In the genomic region with DNA sequence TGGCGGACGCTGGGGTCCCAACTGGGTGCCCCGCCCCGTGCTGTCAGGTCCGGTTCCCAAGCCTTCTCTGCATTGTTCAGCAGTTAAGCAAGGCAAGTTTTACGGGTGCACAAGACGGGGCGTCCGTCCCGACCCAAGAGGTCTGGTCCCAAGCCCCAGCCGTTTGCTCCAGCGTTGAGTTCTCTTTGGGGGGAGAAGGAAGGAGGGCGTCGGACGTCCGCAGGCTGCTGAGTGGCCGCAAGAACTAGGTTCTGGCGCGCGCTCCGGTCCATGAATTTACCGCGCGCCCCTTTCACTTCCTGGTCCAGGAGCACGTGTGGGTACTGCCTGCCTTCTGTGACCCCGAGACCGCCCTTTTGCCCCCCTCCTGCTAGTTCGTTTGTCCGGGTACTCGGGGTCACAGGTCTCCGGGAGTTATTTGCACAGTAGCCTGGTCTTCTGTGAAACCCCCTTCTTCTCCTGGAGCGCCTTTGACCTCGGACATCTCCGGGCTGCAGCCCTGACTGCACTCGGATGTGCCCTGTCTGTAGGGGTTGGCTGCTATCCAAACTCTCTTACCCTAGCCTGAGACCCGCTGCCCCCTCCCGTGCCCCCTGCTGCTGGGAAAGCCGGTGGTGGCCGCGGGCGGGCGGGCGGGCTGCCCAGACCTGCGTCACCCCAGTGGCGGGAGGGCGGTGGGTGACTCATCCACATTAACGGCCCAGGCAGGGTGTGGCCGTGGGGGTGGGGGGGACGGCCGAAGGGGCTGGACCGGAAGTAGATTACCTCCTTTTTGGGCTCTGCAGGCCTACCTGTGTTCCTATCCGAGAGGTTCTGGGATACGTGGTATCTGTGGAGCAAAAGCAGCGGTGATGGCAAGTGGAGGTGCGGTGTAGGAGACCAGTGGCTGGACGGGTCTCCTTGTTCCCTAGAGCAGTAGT, we compare ENCODE assay signal across 8 mouse cellular contexts. TPM values are rescaled to one million over a fixed set of nuclear protein-coding genes. Genes with fewer than 3 reads are reported as not detected.
DNase-seq lines count a peak whose midpoint lies in the region; ATAC-seq and TF ChIP-seq lines count a peak whose summit lies in the region.

No protein-coding gene starts in this region.

- no peaks in the 10 kb centered on the region for H3K9me3 ChIP-seq in heart, embryonic 11.5 days (replicated peaks; ENCODE audit: control insufficient read depth, low read length)
- no peaks in the 10 kb centered on the region for H3K9me3 ChIP-seq in kidney, embryonic 14.5 days (ENCODE audit: control insufficient read depth, low read length)

- no peak for DNase-seq in left cerebral cortex, adult 2 months (ENCODE audit: extremely low spot score in 1 of 2, low spot score in 2 of 2)
- DNase-seq in left cerebral cortex, adult 8-10 months (ENCODE audit: low spot score in 2 of 2) = no peak
- peak; percentile 52 for DNase-seq in embryo, embryonic 11 days
- DNase-seq in lung, postnatal 25 days (ENCODE audit: low spot score) = peak; percentile 81
- peak; percentile 58 to 64 for DNase-seq in spleen, postnatal 36 days (ENCODE audit: low spot score in 2 of 2)
- DNase-seq in right cerebral cortex, adult 2 months (ENCODE audit: low spot score in 2 of 2) = no peak

- intact Hi-C loops in left cerebral cortex, adult 2 months (cut with DNase I) = no loop called here

- H3K9ac ChIP-seq in heart, embryonic 11.5 days (ENCODE audit: low read depth, low read length) = peak overlapping the region; percentile 85
- H3K9ac ChIP-seq in kidney, embryonic 14.5 days (ENCODE audit: low read depth, low read length) = peak overlapping the region; percentile 71

- TF ChIP-seq CTCF in left cerebral cortex, adult 2 months (IDR thresholded peaks at IDR 0.05) = no peak

- ATAC-seq in heart, embryonic 11.5 days (replicated peaks; ENCODE audit: insufficient number of reproducible peaks, low FRiP score, low TSS enrichment) = peak; percentile 27; the same call in 1 of the 2 replicates
- peak; percentile 29 for ATAC-seq in kidney, embryonic 14.5 days (ENCODE audit: low FRiP score, low TSS enrichment)

- H3K27ac ChIP-seq in left cerebral cortex, adult 2 months = peak overlapping the region; percentile 56; the same call in 1 of the 2 replicates
- H3K27ac ChIP-seq in heart, embryonic 11.5 days (ENCODE audit: low read depth, low read length) = peak overlapping the region; percentile 90
- H3K27ac ChIP-seq in kidney, embryonic 14.5 days (ENCODE audit: low read depth, low read length) = peak overlapping the region; percentile 91

- H3K4me3 ChIP-seq in left cerebral cortex, adult 2 months = peak overlapping the region; percentile 46
- peak overlapping the region; percentile 74 for H3K4me3 ChIP-seq in heart, embryonic 11.5 days (ENCODE audit: low read depth, low read length)
- peak overlapping the region; percentile 69 for H3K4me3 ChIP-seq in kidney, embryonic 14.5 days (ENCODE audit: low read length)

- H3K27me3 ChIP-seq in heart, embryonic 11.5 days (ENCODE audit: control insufficient read depth, insufficient read depth, low read length) = peaks cover 2% of the 10 kb centered on the region; the same call in 1 of the 2 replicates
- no peaks in the 10 kb centered on the region; the same call in 1 of the 2 replicates for H3K27me3 ChIP-seq in kidney, embryonic 14.5 days (ENCODE audit: control insufficient read depth, insufficient read depth, low read length)

- peaks cover 40% of the 10 kb centered on the region for H3K4me1 ChIP-seq in heart, embryonic 11.5 days (ENCODE audit: control insufficient read depth, insufficient read depth, low read length)
- peaks cover 38% of the 10 kb centered on the region for H3K4me1 ChIP-seq in kidney, embryonic 14.5 days (ENCODE audit: control insufficient read depth, insufficient read depth, low read length)

- H3K4me2 ChIP-seq in heart, embryonic 11.5 days = peak overlapping the region; percentile 77
- peak overlapping the region; percentile 78 for H3K4me2 ChIP-seq in kidney, embryonic 14.5 days (replicated peaks; ENCODE audit: low read depth, low read length)

- WGBS in heart, embryonic 11.5 days (ENCODE audit: insufficient replicate concordance) = under 1% methylated on average over 56 of the region's 56 CpGs
- under 1% methylated on average over 54 of the region's 56 CpGs for WGBS in kidney, embryonic 14.5 days

- peaks cover 4% of the 10 kb centered on the region; the same call in 1 of the 2 replicates for H3K36me3 ChIP-seq in heart, embryonic 11.5 days (ENCODE audit: control insufficient read depth, insufficient read depth, low read length)
- peaks cover 38% of the 10 kb centered on the region for H3K36me3 ChIP-seq in kidney, embryonic 14.5 days (ENCODE audit: control insufficient read depth, insufficient read depth, low read length)

RNA-seq across cellular contexts. Expression of a gene that starts 0.9 kb away (rescaled TPM):
- 10 to 100 TPM in 1 of 2 experiments, 1 to 10 TPM in 1; 9.3 to 12.4 TPM for total RNA-seq in left cerebral cortex, adult 2 months (2021)
- 10 to 100 TPM in 3 of 4 experiments, 1 to 10 TPM in 1; 9.6 to 15.4 (median 12.5) TPM for total RNA-seq in left cerebral cortex, adult 8-10 months (2022)
- 248 and 295 TPM in 2 replicates for polyA plus RNA-seq in heart, embryonic 11.5 days (2014; fragmentation: Nextera tagmentation; extraction: Ambion mirVana)
- polyA plus RNA-seq in kidney, embryonic 14.5 days (2014; fragmentation: Nextera tagmentation; extraction: Ambion mirVana) = 81.0 and 139 TPM in 2 replicates

RNA-seq across cellular contexts. Expression of a gene that starts 19.1 kb away (rescaled TPM):
- total RNA-seq in left cerebral cortex, adult 2 months (2021) = 10 to 100 TPM; 12.5 to 12.8 TPM
- total RNA-seq in left cerebral cortex, adult 8-10 months (2022) = 1 to 10 TPM; 5.2 to 9.1 (median 7.9) TPM
- 9.3 and 12.0 TPM in 2 replicates for polyA plus RNA-seq in heart, embryonic 11.5 days (2014; fragmentation: Nextera tagmentation; extraction: Ambion mirVana)
- 37.8 and 41.8 TPM in 2 replicates for polyA plus RNA-seq in kidney, embryonic 14.5 days (2014; fragmentation: Nextera tagmentation; extraction: Ambion mirVana)

RNA-seq across cellular contexts. Expression of a gene that starts 19.9 kb away (rescaled TPM):
- 1 to 10 TPM; 4.5 to 5.2 TPM for total RNA-seq in left cerebral cortex, adult 2 months (2021)
- total RNA-seq in left cerebral cortex, adult 8-10 months (2022) = 1 to 10 TPM; 3.7 to 4.7 (median 4.1) TPM
- 2.6 and 2.7 TPM in 2 replicates for polyA plus RNA-seq in heart, embryonic 11.5 days (2014; fragmentation: Nextera tagmentation; extraction: Ambion mirVana)
- polyA plus RNA-seq in kidney, embryonic 14.5 days (2014; fragmentation: Nextera tagmentation; extraction: Ambion mirVana) = 1.0 and 1.2 TPM in 2 replicates

RNA-seq across cellular contexts. Expression of a gene that starts 25.6 kb away (rescaled TPM):
- under 1 TPM; 0.70 to 0.79 TPM for total RNA-seq in left cerebral cortex, adult 2 months (2021)
- total RNA-seq in left cerebral cortex, adult 8-10 months (2022) = 1 to 10 TPM in 3 of 4 experiments, under 1 TPM in 1; 0.27 to 5.6 (median 3.3) TPM
- polyA plus RNA-seq in heart, embryonic 11.5 days (2014; fragmentation: Nextera tagmentation; extraction: Ambion mirVana) = 1.1 and 1.2 TPM in 2 replicates
- polyA plus RNA-seq in kidney, embryonic 14.5 days (2014; fragmentation: Nextera tagmentation; extraction: Ambion mirVana) = 0.74 and 0.97 TPM in 2 replicates

RNA-seq across cellular contexts. Expression of a gene that starts 55.0 kb away (rescaled TPM):
- total RNA-seq in left cerebral cortex, adult 2 months (2021) = under 1 TPM; 0.23 to 0.26 TPM
- under 1 TPM; 0.32 to 0.67 (median 0.57) TPM for total RNA-seq in left cerebral cortex, adult 8-10 months (2022)
- 0.28 TPM in 1 of 2 replicates, not detected in the other for polyA plus RNA-seq in heart, embryonic 11.5 days (2014; fragmentation: Nextera tagmentation; extraction: Ambion mirVana)
- polyA plus RNA-seq in kidney, embryonic 14.5 days (2014; fragmentation: Nextera tagmentation; extraction: Ambion mirVana) = 0.19 and 0.54 TPM in 2 replicates

Comparison
In these comparisons a context has a peak if more than half of its experiments do, and no peak if none do; other contexts are left out.
1. DNase-seq: peak in embryo, embryonic 11 days (single experiment), lung, postnatal 25 days (single experiment) and spleen, postnatal 36 days (2 of 2); none in left cerebral cortex, adult 2 months (0 of 2), left cerebral cortex, adult 8-10 months (0 of 2) and right cerebral cortex, adult 2 months (0 of 2).
2. Peak in every context shown above with its lines, with median percentiles within 50 percentile points of each other: H3K27ac ChIP-seq and H3K4me3 ChIP-seq.